Mouse (Mus musculus): Measurements from ENCODE around the gene Zfp568. TPM values are rescaled to one million over a fixed set of nuclear protein-coding genes. Genes with fewer than 3 reads are reported as not detected.

The Zfp568 gene
- polyA plus RNA-seq (2012; rRNA removed) (23.8 and 25.4 TPM in 2 replicates), polyA plus RNA-seq (2014; fragmentation: Nextera tagmentation; extraction: Ambion mirVana) (26.2 and 26.8 TPM in 2 replicates)

- Histone ChIP-seq H3K4me1 (ENCODE audit: control insufficient read depth, insufficient read depth, low read length) (peaks cover 4% of the 10 kb centered on the region; the same call in 1 of the 2 replicates), H3K9ac (ENCODE audit: low read depth, low read length, severe bottlenecking) (peak within 1 kb of the TSS; percentile 82), H3K36me3 (ENCODE audit: control insufficient read depth, insufficient read depth, low read length) (peaks cover 27% of the 10 kb centered on the region), H3K27ac (replicated peaks; ENCODE audit: low read depth, low read length) (peak within 1 kb of the TSS; percentile 93), H3K9me3 (ENCODE audit: control insufficient read depth, low read length) (no peaks in the 10 kb centered on the region), H3K4me2 (replicated peaks; ENCODE audit: low read depth, low read length, severe bottlenecking) (peak within 1 kb of the TSS; percentile 77), H3K27me3 (ENCODE audit: control insufficient read depth, insufficient read depth, low read length) (no peaks in the 10 kb centered on the region), H3K4me3 (replicated peaks; ENCODE audit: low read length) (peak within 1 kb of the TSS; percentile 80)
- DNase-seq (ENCODE audit: low spot score) (peak; percentile 94), ATAC-seq (ENCODE audit: low FRiP score, low read depth) (peak; percentile 89)
- 4% methylated on average over 50 of the region's 62 CpGs for WGBS
- peak; percentile 99 for TF ChIP-seq POLR2A (IDR thresholded peaks at IDR 0.05; ENCODE audit: borderline replicate concordance, extremely low read depth, insufficient read depth, insufficient read length)
These were observed at the start of gene Zfp568 for GRCm38 (mm10) chr7:29983690-29984380. Gene Zfp568, plus strand, starts transcription at chr7:29983955.

GRCm38 (mm10) chr7:29938856-29939255, 44.9 kb upstream of the Zfp568 start:
- no peaks in the 10 kb centered on the region for H3K9me3 ChIP-seq (ENCODE audit: control insufficient read depth, low read length)

GRCm38 (mm10) chr7:29941027-29941426, 42.7 kb upstream of the Zfp568 start:
- 88% methylated on average over 11 of the region's 11 CpGs for WGBS
- Histone ChIP-seq H3K9me3 (ENCODE audit: control insufficient read depth, low read length) (no peaks in the 10 kb centered on the region), H3K4me3 (replicated peaks; ENCODE audit: low read length) (no peak overlapping the region), H3K27ac (replicated peaks; ENCODE audit: low read depth, low read length) (no peak overlapping the region), H3K9ac (ENCODE audit: low read depth, low read length, severe bottlenecking) (no peak overlapping the region), H3K4me2 (replicated peaks; ENCODE audit: low read depth, low read length, severe bottlenecking) (no peak overlapping the region), H3K4me1 (ENCODE audit: control insufficient read depth, insufficient read depth, low read length) (no peaks in the 10 kb centered on the region), H3K27me3 (ENCODE audit: control insufficient read depth, insufficient read depth, low read length) (no peaks in the 10 kb centered on the region), H3K36me3 (ENCODE audit: control insufficient read depth, insufficient read depth, low read length) (peaks cover 50% of the 10 kb centered on the region)
- DNase-seq (ENCODE audit: low spot score) (no peak), ATAC-seq (ENCODE audit: low FRiP score, low read depth) (no peak)
- no peak for TF ChIP-seq POLR2A (IDR thresholded peaks at IDR 0.05; ENCODE audit: borderline replicate concordance, extremely low read depth, insufficient read depth, insufficient read length)

More at GRCm38 (mm10) chr7:29938856-29939255, 44.9 kb upstream of the Zfp568 start:
- H3K36me3 ChIP-seq (ENCODE audit: control insufficient read depth, insufficient read depth, low read length), result peaks cover 67% of the 10 kb centered on the region
- no peak for DNase-seq (ENCODE audit: low spot score)
- ATAC-seq (ENCODE audit: low FRiP score, low read depth), result no peak
- H3K4me2 ChIP-seq (replicated peaks; ENCODE audit: low read depth, low read length, severe bottlenecking), result no peak overlapping the region
- H3K4me1 ChIP-seq (ENCODE audit: control insufficient read depth, insufficient read depth, low read length), result no peaks in the 10 kb centered on the region
- no peak overlapping the region for H3K27ac ChIP-seq (replicated peaks; ENCODE audit: low read depth, low read length)
- no peaks in the 10 kb centered on the region for H3K27me3 ChIP-seq (ENCODE audit: control insufficient read depth, insufficient read depth, low read length)
- H3K4me3 ChIP-seq (replicated peaks; ENCODE audit: low read length), result no peak overlapping the region
- no peak overlapping the region for H3K9ac ChIP-seq (ENCODE audit: low read depth, low read length, severe bottlenecking)
- TF ChIP-seq POLR2A (IDR thresholded peaks at IDR 0.05; ENCODE audit: borderline replicate concordance, extremely low read depth, insufficient read depth, insufficient read length), result no peak
- WGBS, result 82% methylated on average over 6 of the region's 6 CpGs

GRCm38 (mm10) chr7:29942740-29943139, 41.0 kb upstream of the Zfp568 start:
- Histone ChIP-seq H3K27me3 (ENCODE audit: control insufficient read depth, insufficient read depth, low read length) (no peaks in the 10 kb centered on the region), H3K4me3 (replicated peaks; ENCODE audit: low read length) (no peak overlapping the region), H3K9me3 (ENCODE audit: control insufficient read depth, low read length) (no peaks in the 10 kb centered on the region), H3K4me2 (replicated peaks; ENCODE audit: low read depth, low read length, severe bottlenecking) (no peak overlapping the region), H3K4me1 (ENCODE audit: control insufficient read depth, insufficient read depth, low read length) (no peaks in the 10 kb centered on the region), H3K36me3 (ENCODE audit: control insufficient read depth, insufficient read depth, low read length) (peaks cover 35% of the 10 kb centered on the region), H3K27ac (replicated peaks; ENCODE audit: low read depth, low read length) (no peak overlapping the region), H3K9ac (ENCODE audit: low read depth, low read length, severe bottlenecking) (no peak overlapping the region)
- no peak for TF ChIP-seq POLR2A (IDR thresholded peaks at IDR 0.05; ENCODE audit: borderline replicate concordance, extremely low read depth, insufficient read depth, insufficient read length)
- ATAC-seq (ENCODE audit: low FRiP score, low read depth) (no peak), DNase-seq (ENCODE audit: low spot score) (no peak)
- 42% methylated on average over 2 of the region's 2 CpGs for WGBS

- Histone ChIP-seq H3K4me1 (ENCODE audit: control insufficient read depth, insufficient read depth, low read length) (no peaks in the 10 kb centered on the region), H3K4me3 (replicated peaks; ENCODE audit: low read length) (no peak overlapping the region), H3K4me2 (replicated peaks; ENCODE audit: low read depth, low read length, severe bottlenecking) (no peak overlapping the region), H3K9ac (ENCODE audit: low read depth, low read length, severe bottlenecking) (no peak overlapping the region), H3K36me3 (ENCODE audit: control insufficient read depth, insufficient read depth, low read length) (peaks cover 39% of the 10 kb centered on the region), H3K27ac (replicated peaks; ENCODE audit: low read depth, low read length) (no peak overlapping the region), H3K9me3 (ENCODE audit: control insufficient read depth, low read length) (no peaks in the 10 kb centered on the region), H3K27me3 (ENCODE audit: control insufficient read depth, insufficient read depth, low read length) (no peaks in the 10 kb centered on the region)
- no peak for DNase-seq (ENCODE audit: low spot score)
- TF ChIP-seq POLR2A (IDR thresholded peaks at IDR 0.05; ENCODE audit: borderline replicate concordance, extremely low read depth, insufficient read depth, insufficient read length), result no peak
- 84% methylated on average over 2 of the region's 2 CpGs for WGBS
- no peak for ATAC-seq (ENCODE audit: low FRiP score, low read depth)
These were observed 40.0 kb upstream of the Zfp568 start for GRCm38 (mm10) chr7:29943720-29944119.
